In the genomic region with DNA sequence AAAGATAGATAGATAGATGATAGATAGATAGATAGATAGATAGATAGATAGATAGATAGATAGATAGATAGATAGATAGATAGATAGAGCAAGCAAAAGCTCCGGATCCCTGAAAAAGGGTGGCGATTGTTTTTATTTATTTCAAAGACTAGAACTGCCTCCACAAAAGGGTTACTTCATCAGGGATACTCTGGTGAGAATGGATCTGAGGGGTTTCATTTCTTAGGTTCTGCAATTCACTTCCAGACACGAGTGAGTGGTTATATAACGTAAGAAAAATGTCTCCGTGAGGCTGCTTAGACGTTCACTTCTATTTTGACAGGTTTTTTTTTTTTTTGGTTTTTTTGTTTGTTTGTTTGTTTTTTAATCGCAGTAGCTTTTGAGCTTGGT, we compare ENCODE assay signal across 7 mouse cellular contexts. TPM values are rescaled to one million over a fixed set of nuclear protein-coding genes. Genes with fewer than 3 reads are reported as not detected.
DNase-seq lines count a peak whose midpoint lies in the region; TF ChIP-seq lines count a peak whose summit lies in the region.

No protein-coding gene starts in this region.

- no peaks in the 10 kb centered on the region for H3K4me1 ChIP-seq in liver, adult 2 months (ENCODE audit: control insufficient read depth, insufficient read depth, low read length)
- H3K4me1 ChIP-seq in embryonic fibroblast, embryonic 13.5 days (ENCODE audit: control insufficient read depth, insufficient read depth, low read length) = no peaks in the 10 kb centered on the region
- no peaks in the 10 kb centered on the region for H3K4me1 ChIP-seq in limb, embryonic 10.5 days
- H3K4me1 ChIP-seq in olfactory bulb, adult 2 months (ENCODE audit: control insufficient read depth, insufficient read depth, low read length) = no peaks in the 10 kb centered on the region

- no peak for DNase-seq in liver, adult 2 months (ENCODE audit: extremely low read depth, low read depth, low spot score)
- no peak for DNase-seq in liver
- DNase-seq in limb, embryonic 10.5 days (ENCODE audit: low spot score) = no peak
- DNase-seq in urinary bladder, postnatal 36 days (ENCODE audit: low spot score in 2 of 2) = no peak
- DNase-seq in natural killer cell, adult 2 months (ENCODE audit: low spot score in 2 of 2) = no peak

- H3K4me3 ChIP-seq in liver, adult 2 months (ENCODE audit: insufficient read depth, low read depth, low read length) = peak overlapping the region; percentile 88
- H3K4me3 ChIP-seq in embryonic fibroblast, embryonic 13.5 days (ENCODE audit: insufficient read depth, low read length) = peak overlapping the region; percentile 15
- H3K4me3 ChIP-seq in limb, embryonic 10.5 days = peak overlapping the region; percentile 56
- H3K4me3 ChIP-seq in olfactory bulb, adult 2 months (ENCODE audit: insufficient read depth, low read depth, low read length) = peak overlapping the region; percentile 38; the same call in 1 of the 2 replicates

- 7% methylated on average over 7 of the region's 7 CpGs for WGBS in liver, adult 2 months
- 37% methylated on average over 7 of the region's 7 CpGs for WGBS in limb, embryonic 10.5 days
- 18% methylated on average over 7 of the region's 7 CpGs for WGBS in olfactory bulb, adult 2 months

- H3K9me3 ChIP-seq in limb, embryonic 10.5 days (replicated peaks) = no peaks in the 10 kb centered on the region

- H3K36me3 ChIP-seq in liver, adult 2 months (ENCODE audit: control insufficient read depth, insufficient read depth, low read length) = no peaks in the 10 kb centered on the region
- no peaks in the 10 kb centered on the region for H3K36me3 ChIP-seq in limb, embryonic 10.5 days

- H3K27me3 ChIP-seq in liver, adult 2 months (ENCODE audit: control insufficient read depth, insufficient read depth, low read length) = no peaks in the 10 kb centered on the region
- H3K27me3 ChIP-seq in limb, embryonic 10.5 days (ENCODE audit: low read depth, poor library complexity, severe bottlenecking) = peaks cover 28% of the 10 kb centered on the region

- no peak overlapping the region for H3K27ac ChIP-seq in liver, adult 2 months (replicated peaks; ENCODE audit: insufficient read depth, low read depth, low read length)
- H3K27ac ChIP-seq in embryonic fibroblast, embryonic 13.5 days (ENCODE audit: insufficient read depth, low read length) = no peak overlapping the region
- H3K27ac ChIP-seq in limb, embryonic 10.5 days = no peak overlapping the region
- no peak overlapping the region for H3K27ac ChIP-seq in olfactory bulb, adult 2 months (ENCODE audit: insufficient read depth, low read depth, low read length)

- TF ChIP-seq CTCF in liver, adult 2 months (IDR thresholded peaks at IDR 0.05; ENCODE audit: low read depth, low read length) = no peak
- TF ChIP-seq CTCF in embryonic fibroblast, embryonic 13.5 days (IDR thresholded peaks at IDR 0.05; ENCODE audit: borderline replicate concordance, insufficient read depth, low read length) = no peak
- TF ChIP-seq CTCF in olfactory bulb, adult 2 months (IDR thresholded peaks at IDR 0.05; ENCODE audit: insufficient read depth, low read depth, low read length) = no peak

- H3K9ac ChIP-seq in liver, adult 2 months (ENCODE audit: low read depth, low read length) = no peak overlapping the region

- no peaks in the 10 kb centered on the region for H3K79me2 ChIP-seq in liver, adult 2 months (ENCODE audit: control insufficient read depth, insufficient read depth, low read length)

- TF ChIP-seq POLR2A in liver, adult 2 months (IDR thresholded peaks at IDR 0.05; ENCODE audit: extremely low read depth, insufficient read depth, low read length) = no peak
- TF ChIP-seq POLR2A in embryonic fibroblast, embryonic 13.5 days (IDR thresholded peaks at IDR 0.05; ENCODE audit: low read depth, low read length) = no peak
- TF ChIP-seq POLR2A in olfactory bulb, adult 2 months (IDR thresholded peaks at IDR 0.05; ENCODE audit: insufficient read depth, low read depth, low read length) = no peak

RNA-seq across cellular contexts. Expression of a gene that starts 2.2 kb away (rescaled TPM):
- 29.0 and 31.9 TPM in 2 replicates for total RNA-seq in liver, adult 2 months (2014; rRNA removed)
- 4.4 and 6.1 TPM in 2 replicates for polyA plus RNA-seq in liver, adult 2 months (2012; rRNA removed)
- polyA plus RNA-seq in embryonic fibroblast, embryonic 13.5 days (2011; ENCODE audit: insufficient read length, low read depth, missing spikeins) = 9.9 and 12.1 TPM in 2 replicates
- 8.9 and 9.0 TPM in 2 replicates for polyA plus RNA-seq in limb, embryonic 10.5 days (2016; fragmentation: Nextera tagmentation; extraction: Ambion mirVana)
- not detected in 2 replicates for polyA plus RNA-seq in olfactory bulb, adult 2 months (2012; ENCODE audit: insufficient read depth, insufficient read length, low replicate concordance, missing spikeins)

RNA-seq across cellular contexts. Expression of a gene that starts 32.0 kb away (rescaled TPM):
- not detected in 2 replicates for total RNA-seq in liver, adult 2 months (2014; rRNA removed)
- not detected in 2 replicates for polyA plus RNA-seq in liver, adult 2 months (2012; rRNA removed)
- polyA plus RNA-seq in embryonic fibroblast, embryonic 13.5 days (2011; ENCODE audit: insufficient read length, low read depth, missing spikeins) = not detected in 2 replicates
- not detected in 2 replicates for polyA plus RNA-seq in limb, embryonic 10.5 days (2016; fragmentation: Nextera tagmentation; extraction: Ambion mirVana)
- polyA plus RNA-seq in olfactory bulb, adult 2 months (2012; ENCODE audit: insufficient read depth, insufficient read length, low replicate concordance, missing spikeins) = not detected in 2 replicates

Comparison
In these comparisons a context has a peak if more than half of its experiments do, and no peak if none do; other contexts are left out.
1. H3K4me3 ChIP-seq: peak in every context shown above with its lines; median percentile 88 in liver, adult 2 months; 56 in limb, embryonic 10.5 days; 38 in olfactory bulb, adult 2 months; 15 in embryonic fibroblast, embryonic 13.5 days.